Mouse (Mus musculus) embryo, embryonic 9.5 days (tissue): ENCODE measurements around the gene Tbrg4.
"Not testable (repeated sequence)": the region's sequence is repeated elsewhere in the genome, so short reads cannot be mapped to it uniquely, and the experiment has no call there.

ENCODE experiments used
- DNase-seq: peaks from one replicate; pipeline ENCODE4 v3.0.0-alpha.2; 2017; ENCODE audit errors: extremely low spot score

Gene Tbrg4

DNA sequence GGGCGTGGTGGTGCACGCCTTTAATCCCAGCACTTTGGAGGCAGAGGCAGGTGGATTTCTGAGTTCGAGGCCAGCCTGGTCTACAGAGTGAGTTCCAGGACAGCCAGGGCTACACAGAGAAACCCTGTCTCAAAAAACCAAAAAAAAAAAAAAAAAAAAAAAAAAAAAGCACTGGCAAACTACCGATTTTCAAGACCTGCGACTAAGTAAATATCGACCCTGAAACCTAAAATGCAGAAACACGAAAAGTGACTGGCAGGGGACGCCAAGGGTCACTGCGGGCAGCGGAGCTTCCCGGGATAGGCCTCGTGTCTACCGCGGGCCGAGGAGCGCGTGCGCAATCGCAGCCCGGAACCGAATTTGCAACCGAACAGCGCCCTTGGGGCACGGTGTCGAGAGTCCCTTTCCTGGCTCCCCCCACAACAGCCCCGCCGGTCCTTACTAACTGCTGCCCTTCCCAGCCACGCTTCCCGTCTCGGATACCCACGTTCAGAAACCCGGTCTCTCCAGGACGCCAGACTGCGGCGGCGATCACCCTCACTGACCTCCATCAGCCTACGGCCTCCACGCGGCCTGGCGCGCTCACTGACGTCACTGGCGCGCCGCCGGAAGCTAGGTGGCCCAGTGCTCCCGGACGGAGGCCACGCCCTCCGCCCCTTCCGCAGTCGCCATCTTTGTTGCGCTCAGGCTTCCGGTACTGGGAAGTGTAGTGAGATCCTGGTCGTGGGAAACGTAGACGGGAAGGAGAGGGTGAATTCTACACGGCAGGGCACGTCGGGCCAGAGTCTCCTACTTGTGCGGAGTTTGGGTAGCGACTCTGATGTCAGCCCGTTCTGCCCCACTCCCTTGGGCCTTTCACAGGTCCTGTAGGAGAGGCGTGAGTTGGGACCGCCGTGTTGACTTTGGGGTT lies at the start of gene Tbrg4:
Gene Tbrg4 (minus strand): TSS at position 590 of the 910 bp plus-strand sequence.
- DNase-seq: peak; percentile 94

DNA sequence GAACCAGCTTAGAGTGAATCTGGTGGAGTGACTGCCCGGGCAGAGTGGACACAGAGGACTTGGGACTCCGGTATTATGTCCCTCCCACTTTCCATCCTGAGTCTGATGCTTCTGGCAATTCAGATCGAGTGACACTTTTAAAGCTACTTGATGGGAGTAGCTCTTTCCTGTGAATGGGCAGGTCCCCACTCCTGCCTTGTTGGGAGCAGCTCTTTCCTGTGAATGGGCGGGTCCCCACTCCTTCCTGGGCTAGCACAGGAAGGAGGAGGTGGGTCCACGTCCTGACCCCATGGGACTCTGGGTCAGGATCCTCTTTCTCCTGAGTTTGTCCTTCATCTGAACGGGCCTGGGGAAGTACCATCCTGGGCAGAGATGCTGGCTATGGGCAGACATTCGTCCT lies 49.5 kb upstream of the Tbrg4 start:
- DNase-seq: no peak

- no peak for DNase-seq
These were observed 48.8 kb upstream of the Tbrg4 start for GRCm38 (mm10) chr11:6674701-6675100.

GRCm38 (mm10) chr11:6670826-6671225 lies 45.0 kb upstream of the Tbrg4 start:
- DNase-seq: no peak

DNA sequence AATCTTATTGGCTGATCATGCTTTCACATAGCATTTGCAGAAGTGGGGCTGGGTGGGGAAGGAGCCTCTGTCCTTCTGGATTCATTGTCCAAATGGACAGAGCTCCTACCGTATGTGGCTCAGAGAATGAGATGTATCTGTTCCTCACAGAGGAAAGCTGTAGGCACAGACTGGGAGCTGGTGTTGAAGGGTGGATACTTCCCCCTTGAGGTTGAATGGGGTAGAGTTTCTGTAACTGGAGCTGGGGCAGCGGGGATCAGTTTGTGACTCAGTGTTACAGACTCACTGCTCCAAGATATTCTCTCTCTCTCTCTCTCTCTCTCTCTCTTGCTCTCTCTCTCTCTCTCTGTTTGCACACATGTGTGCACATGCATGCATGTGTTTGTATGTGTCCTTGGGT lies 44.2 kb upstream of the Tbrg4 start:
- DNase-seq: no peak

DNA sequence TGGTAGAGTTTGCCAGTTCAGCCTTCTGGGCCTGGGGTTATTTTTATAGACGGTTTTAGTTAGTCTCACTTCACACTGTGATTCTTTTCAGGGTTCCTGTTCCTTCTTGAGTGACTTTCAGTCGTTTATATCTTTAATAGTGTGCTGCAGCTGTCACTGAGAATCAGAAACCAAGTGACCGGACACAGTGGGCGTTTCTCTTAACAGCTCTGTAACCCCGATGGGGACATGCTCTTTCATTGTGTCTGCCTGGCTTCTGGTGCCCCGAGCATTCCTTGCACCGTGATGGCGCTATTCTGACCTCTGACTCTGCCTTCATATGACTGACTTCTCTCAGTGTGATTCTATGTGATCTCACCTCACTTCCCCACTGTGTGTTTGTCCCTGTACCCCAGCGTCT lies 43.2 kb upstream of the Tbrg4 start:
- no peak for DNase-seq

GRCm38 (mm10) chr11:6666634-6667033 lies 40.8 kb upstream of the Tbrg4 start:
- no peak for DNase-seq

DNA sequence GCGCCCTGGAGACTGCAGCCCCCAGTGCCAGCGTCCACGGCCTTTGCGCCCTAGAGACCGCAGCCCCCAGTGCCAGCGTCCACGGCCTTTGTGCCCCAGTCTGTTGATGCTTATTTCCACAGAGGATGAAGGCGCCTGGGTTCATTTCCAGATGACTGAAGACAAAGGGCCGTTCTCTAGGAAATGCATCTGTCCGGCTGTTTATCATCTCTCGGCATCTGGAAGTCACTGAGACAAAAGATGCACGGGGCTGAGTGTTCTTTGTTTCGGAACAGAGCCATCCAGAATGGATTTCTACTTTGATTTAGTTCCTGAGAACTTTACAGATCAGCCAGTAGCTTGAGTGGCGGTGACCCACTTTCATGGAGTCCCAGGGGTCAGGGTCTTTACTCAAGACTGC lies 35.3 kb upstream of the Tbrg4 start:
- DNase-seq: no peak

DNA sequence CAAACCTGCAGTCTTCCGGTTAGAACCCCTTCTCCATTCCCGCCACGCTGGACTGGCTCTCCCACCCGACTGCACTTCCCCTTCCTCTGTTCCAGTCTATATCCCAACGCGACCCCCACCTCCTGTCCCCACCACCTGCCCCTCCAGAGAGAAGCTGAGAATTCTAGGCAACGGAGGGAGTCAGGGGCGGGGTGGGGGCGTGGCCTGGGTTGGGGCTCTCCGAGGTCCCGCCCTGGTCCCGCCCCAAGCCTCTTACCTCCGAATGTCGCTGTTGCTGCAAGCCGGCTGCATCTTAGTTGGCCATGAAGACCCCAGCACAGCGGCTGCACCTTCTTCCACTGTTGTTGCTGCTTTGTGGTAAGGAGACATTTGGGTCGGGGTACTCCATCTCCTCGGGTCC lies 32.4 kb upstream of the Tbrg4 start, which contains the start of gene Ramp3:
Gene Ramp3 (plus strand): TSS at position 251 of the 400 bp plus-strand sequence.
- peak; percentile 82 for DNase-seq

- peak; percentile 80 for DNase-seq
These were observed 29.0 kb upstream of the Tbrg4 start for GRCm38 (mm10) chr11:6654903-6655302.

- DNase-seq: not testable (repeated sequence)
These were observed 27.1 kb upstream of the Tbrg4 start for GRCm38 (mm10) chr11:6652978-6653377.

- no peak for DNase-seq
These were observed 24.7 kb upstream of the Tbrg4 start for GRCm38 (mm10) chr11:6650519-6650918.

- DNase-seq: no peak
These were observed 22.2 kb upstream of the Tbrg4 start for GRCm38 (mm10) chr11:6647831-6648724.

DNA sequence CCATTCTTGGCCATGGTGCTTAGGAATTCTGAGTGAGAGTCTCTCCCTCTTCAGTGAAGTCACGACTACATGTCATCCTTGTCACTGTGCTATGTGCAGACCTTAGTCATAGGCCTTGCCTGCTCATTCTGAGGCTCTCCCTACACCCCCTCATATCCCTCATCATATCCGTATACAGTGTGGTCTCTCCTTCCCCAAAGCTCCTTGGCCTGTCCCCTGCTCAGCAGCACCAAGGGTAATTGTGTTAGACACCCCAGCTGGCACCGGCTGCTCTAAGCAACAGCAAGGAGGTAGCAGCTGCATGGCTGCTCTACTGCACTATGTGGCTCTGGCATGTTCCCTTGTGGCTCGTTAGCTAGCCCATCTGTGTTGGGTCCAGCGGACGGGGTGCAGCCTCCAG lies 18.7 kb upstream of the Tbrg4 start:
- DNase-seq: no peak

DNA sequence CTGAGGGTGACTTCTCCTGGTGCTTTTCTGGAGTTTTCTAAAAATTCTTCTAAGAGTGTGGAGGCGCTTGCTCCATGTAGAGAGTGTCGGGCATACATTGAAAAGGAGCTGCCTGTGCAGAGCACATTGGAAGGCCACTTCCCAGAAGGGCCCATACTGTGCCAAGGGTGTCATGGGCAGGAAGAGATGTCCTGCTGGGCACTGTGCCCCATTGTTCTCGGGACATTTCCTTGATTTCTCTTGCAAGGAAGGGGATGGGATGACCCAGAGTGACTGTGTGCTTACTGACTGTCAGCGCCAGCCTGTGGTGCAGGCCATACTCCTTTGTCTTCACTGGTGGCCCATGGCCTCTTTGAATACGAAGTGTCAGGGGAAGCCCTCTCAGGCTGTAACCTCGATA lies 13.2 kb upstream of the Tbrg4 start:
- no peak for DNase-seq

DNA sequence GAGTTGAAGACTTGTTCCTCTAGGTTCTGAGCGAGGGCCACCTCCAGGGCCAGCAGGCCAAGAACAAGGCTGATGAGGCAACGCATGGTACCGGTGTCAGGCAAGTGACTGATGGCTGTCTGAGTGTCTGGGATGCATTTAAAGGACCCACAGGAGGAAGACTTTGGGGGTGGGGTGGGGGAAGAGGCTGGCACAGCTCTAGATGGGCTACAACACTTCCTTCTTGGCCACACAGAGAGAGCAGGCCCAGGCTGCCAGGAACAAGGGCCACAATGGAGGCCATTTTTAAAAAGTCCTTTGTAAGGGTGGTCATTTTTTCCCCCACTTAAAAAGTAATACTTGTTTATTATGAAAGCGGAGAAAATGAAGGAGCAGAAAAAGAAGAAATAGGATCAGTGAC lies 12.7 kb upstream of the Tbrg4 start, which contains the start of gene Wap:
Gene Wap (minus strand): TSS at position 101 of the 400 bp plus-strand sequence.
- no peak for DNase-seq

GRCm38 (mm10) chr11:6636150-6636549 lies 10.3 kb upstream of the Tbrg4 start:
- no peak for DNase-seq

DNA sequence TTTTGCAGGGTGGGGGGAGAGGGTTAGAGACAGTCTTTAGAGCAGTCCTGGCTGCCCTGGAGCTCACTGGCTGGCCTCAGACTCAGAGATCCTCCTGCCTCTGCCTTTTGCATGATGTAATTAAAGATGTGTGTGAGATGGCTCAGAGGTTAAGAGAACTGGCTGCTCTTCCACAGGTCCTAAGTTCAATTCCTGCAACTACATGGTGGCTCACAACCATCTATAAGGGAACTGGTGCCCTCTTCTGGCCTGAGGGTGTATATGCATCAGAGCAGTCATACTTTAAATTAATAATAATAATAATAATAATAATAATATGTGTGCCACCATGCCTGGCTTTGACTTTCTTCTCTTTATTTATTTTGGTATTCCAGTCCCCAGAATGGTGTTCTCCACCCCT lies 3.8 kb upstream of the Tbrg4 start:
- no peak for DNase-seq

DNA sequence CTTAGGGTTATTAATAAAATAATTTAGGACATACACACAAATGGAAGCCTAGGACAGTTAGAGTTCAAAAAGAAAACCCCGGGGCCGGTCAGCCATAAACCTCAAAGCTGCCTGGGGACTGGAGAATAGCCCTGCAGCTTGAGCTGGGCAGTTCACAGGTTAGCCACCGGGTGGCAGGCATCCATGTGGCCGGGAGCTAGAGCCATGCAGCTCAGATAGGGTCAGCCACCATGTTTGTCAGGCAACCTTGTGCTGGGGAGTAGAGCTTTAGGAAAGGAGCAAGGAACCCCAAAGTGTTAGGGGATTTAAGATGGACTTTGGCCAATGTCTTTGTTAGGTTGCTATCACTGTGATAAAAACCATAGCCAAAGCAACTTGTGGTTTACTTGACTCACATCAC lies 2.7 kb upstream of the Tbrg4 start:
- peak; percentile 67 for DNase-seq

DNA sequence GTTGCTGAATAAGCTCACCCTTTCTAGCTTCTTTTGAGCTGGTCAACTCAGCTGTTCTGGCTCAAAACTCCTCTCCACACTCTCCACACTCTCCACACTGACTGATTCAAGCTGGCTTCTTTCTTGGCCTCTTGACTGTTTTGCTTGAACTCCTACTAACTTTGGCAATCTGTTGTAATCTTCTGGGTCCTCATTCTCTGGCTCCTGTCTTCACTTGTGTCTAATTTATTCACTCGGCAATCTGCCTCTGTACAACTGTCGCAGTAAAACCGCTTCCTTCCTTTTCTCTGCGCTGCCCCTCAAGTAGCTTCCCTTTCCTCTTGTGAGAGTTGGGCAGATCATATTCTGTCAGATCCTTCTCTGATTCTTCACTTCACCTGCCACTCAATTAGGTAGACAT lies 1.9 kb upstream of the Tbrg4 start:
- no peak for DNase-seq

- no peak for DNase-seq
These were observed 513 bp upstream of the Tbrg4 start for GRCm38 (mm10) chr11:6626388-6626772.

DNA sequence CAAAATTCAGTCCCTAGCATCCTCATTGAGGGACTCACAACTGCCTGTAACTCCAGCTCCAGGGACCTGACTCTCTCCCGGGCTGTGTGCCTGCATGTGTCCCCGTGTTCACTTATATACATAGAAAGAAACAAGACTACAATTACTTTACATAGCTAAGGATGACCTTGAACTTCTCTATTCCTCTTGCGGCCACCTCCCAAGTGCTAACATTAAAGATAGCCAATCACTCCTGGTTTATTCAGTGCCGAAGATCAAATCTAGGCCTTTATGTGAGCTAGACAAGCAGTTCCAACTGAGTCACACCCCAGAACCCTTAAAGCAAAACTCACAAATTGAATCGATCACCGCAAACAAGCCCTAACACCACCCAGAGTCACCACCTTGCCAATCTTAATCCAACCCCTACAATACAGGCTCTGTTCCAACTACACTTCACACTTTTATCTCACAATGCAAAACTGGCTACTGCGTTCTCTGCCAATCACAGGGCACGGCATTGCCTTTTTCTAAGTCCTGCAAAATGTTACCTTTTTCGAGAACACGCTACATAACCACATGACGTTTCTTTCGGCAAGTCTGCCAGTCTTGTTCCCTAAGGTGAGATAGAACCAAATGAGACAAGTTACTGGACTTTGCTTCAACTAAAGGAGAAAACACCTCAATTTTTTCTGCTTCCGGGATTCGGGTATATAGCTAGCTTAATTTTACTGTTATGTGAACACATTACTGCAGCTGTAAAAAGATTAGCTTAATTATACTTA lies 1.1 kb downstream of the Tbrg4 start:
- no peak for DNase-seq
